13 mouse cellular contexts compared by ENCODE assay signal in the genomic region with DNA sequence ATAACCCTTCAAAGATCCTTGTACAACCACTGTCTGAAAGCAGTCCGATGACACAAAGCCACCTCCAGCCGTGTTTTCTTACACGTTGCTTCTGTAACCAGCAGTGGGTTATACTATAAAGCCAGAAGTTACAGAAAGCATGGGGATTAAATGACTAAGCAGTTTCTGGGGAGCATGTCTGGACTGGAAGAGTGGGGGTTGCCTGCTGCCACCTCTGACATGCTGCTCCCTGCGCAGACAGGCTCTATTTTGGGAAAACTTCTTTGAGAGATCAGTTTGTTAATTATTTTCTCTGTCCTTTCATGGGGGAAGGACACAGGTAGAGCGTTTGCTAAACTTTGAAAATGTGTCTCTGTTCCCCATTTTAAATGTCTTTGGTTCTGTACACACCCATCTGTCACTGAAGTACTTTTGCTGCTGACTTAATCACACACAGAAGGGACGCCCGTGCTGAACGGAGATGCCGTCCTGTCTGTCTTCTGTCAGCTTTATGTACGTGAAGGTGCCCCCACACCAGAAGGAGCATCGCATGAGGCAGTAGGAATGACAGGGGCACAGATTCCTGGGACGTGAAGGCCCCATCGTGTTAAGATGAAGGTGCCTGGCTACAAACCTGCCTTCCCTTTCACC. TPM values are rescaled to one million over a fixed set of nuclear protein-coding genes. Genes with fewer than 3 reads are reported as not detected.
A peak's percentile ranks its signal among the peaks of the same experiment; 100 is the strongest.
DNase-seq lines count a peak whose midpoint lies in the region; ATAC-seq and TF ChIP-seq lines count a peak whose summit lies in the region.
"Had no signal": no experiment of that assay in that cellular context is flagged by ENCODE, and none has a peak within 500 bp of the region (broad histone marks: within the 10 kb centered on the region; RNA-seq: fewer than 3 reads in every experiment).

No protein-coding gene starts in this region.

- peaks cover 10% of the 10 kb centered on the region for H3K36me3 ChIP-seq in limb, embryonic 12.5 days
- peaks cover 21% of the 10 kb centered on the region for H3K36me3 ChIP-seq in limb, embryonic 10.5 days
- peaks cover 6% of the 10 kb centered on the region; the same call in 1 of the 2 replicates for H3K36me3 ChIP-seq in kidney, embryonic 16.5 days (ENCODE audit: insufficient read depth, low read length)
- H3K36me3 ChIP-seq in neural tube, embryonic 15.5 days = peaks cover 14% of the 10 kb centered on the region

- no peak for DNase-seq in limb, embryonic 10.5 days (ENCODE audit: low spot score)
- DNase-seq in left cerebral cortex, postnatal 4 days = no peak
- DNase-seq in yolk sac, embryonic 10.5 days (ENCODE audit: low spot score) = no peak
- DNase-seq: cerebellum, adult 11-12 months; gastrocnemius, postnatal 25 days; thymus, adult 18-20 months had no signal

- WGBS in limb, embryonic 12.5 days = 53% methylated on average over 13 of the region's 13 CpGs
- WGBS in limb, embryonic 10.5 days = 76% methylated on average over 13 of the region's 13 CpGs
- WGBS in kidney, embryonic 16.5 days = 52% methylated on average over 13 of the region's 13 CpGs
- 71% methylated on average over 13 of the region's 13 CpGs for WGBS in neural tube, embryonic 15.5 days

- peaks cover 20% of the 10 kb centered on the region for H3K4me1 ChIP-seq in limb, embryonic 12.5 days (replicated peaks)
- no peaks in the 10 kb centered on the region for H3K4me1 ChIP-seq in limb, embryonic 10.5 days
- H3K4me1 ChIP-seq in embryonic fibroblast, embryonic 13.5 days (ENCODE audit: control insufficient read depth, insufficient read depth, low read length) = no peaks in the 10 kb centered on the region
- peaks cover 10% of the 10 kb centered on the region for H3K4me1 ChIP-seq in kidney, embryonic 16.5 days (ENCODE audit: insufficient read depth, low read length)
- no peaks in the 10 kb centered on the region for H3K4me1 ChIP-seq in neural tube, embryonic 15.5 days
- H3K4me1 ChIP-seq: neural tube, embryonic 13.5 days had no signal

- no peak overlapping the region; the same call in 1 of the 2 replicates for H3K4me2 ChIP-seq in limb, embryonic 12.5 days
- peak overlapping the region; percentile 16 for H3K4me2 ChIP-seq in kidney, embryonic 16.5 days (replicated peaks; ENCODE audit: low read depth, low read length)
- no peak overlapping the region for H3K4me2 ChIP-seq in neural tube, embryonic 15.5 days
- H3K4me2 ChIP-seq: neural tube, embryonic 13.5 days had no signal

- H3K9ac ChIP-seq in limb, embryonic 12.5 days (replicated peaks) = no peak overlapping the region
- H3K9ac ChIP-seq in kidney, embryonic 16.5 days (replicated peaks; ENCODE audit: low read length) = peak overlapping the region; percentile 35; the same call in 1 of the 2 replicates
- no peak overlapping the region for H3K9ac ChIP-seq in neural tube, embryonic 15.5 days (replicated peaks)
- H3K9ac ChIP-seq: neural tube, embryonic 13.5 days had no signal

- intact Hi-C loops in left cerebral cortex, postnatal 4 days (cut with DNase I) = no loop called here

- no peak for TF ChIP-seq POLR2A in embryonic fibroblast, embryonic 13.5 days (IDR thresholded peaks at IDR 0.05; ENCODE audit: low read depth, low read length)

- H3K27ac ChIP-seq in limb, embryonic 12.5 days = peak overlapping the region; percentile 37; the same call in 1 of the 2 replicates
- H3K27ac ChIP-seq in limb, embryonic 10.5 days = no peak overlapping the region
- peak overlapping the region; percentile 53 for H3K27ac ChIP-seq in embryonic fibroblast, embryonic 13.5 days (ENCODE audit: insufficient read depth, low read length)
- H3K27ac ChIP-seq in kidney, embryonic 16.5 days (ENCODE audit: low read length) = peak overlapping the region; percentile 80
- no peak overlapping the region for H3K27ac ChIP-seq in neural tube, embryonic 15.5 days (replicated peaks)
- H3K27ac ChIP-seq: neural tube, embryonic 13.5 days had no signal

- ATAC-seq in limb, embryonic 12.5 days (ENCODE audit: insufficient number of reproducible peaks, insufficient read depth, low FRiP score, low TSS enrichment, low read depth) = no peak
- ATAC-seq in kidney, embryonic 16.5 days (ENCODE audit: low FRiP score, low TSS enrichment) = no peak
- peak; percentile 76 for ATAC-seq in megakaryocyte-erythroid progenitor cell, adult 5-6 weeks (replicated peaks; ENCODE audit: low FRiP score, low TSS enrichment, poor library complexity, severe bottlenecking)
- no peak for ATAC-seq in neural tube, embryonic 15.5 days (ENCODE audit: low FRiP score)
- ATAC-seq: Patski had no signal

- TF ChIP-seq CTCF in embryonic fibroblast, embryonic 13.5 days (IDR thresholded peaks at IDR 0.05; ENCODE audit: borderline replicate concordance, insufficient read depth, low read length) = no peak

- H3K9me3 ChIP-seq in limb, embryonic 12.5 days = no peaks in the 10 kb centered on the region
- H3K9me3 ChIP-seq in limb, embryonic 10.5 days (replicated peaks) = no peaks in the 10 kb centered on the region
- H3K9me3 ChIP-seq in kidney, embryonic 16.5 days (ENCODE audit: low read length) = no peaks in the 10 kb centered on the region; the same call in 1 of the 2 replicates
- H3K9me3 ChIP-seq in neural tube, embryonic 15.5 days (replicated peaks) = no peaks in the 10 kb centered on the region

- no peaks in the 10 kb centered on the region for H3K27me3 ChIP-seq in limb, embryonic 12.5 days
- H3K27me3 ChIP-seq in limb, embryonic 10.5 days (ENCODE audit: low read depth, poor library complexity, severe bottlenecking) = no peaks in the 10 kb centered on the region
- no peaks in the 10 kb centered on the region for H3K27me3 ChIP-seq in kidney, embryonic 16.5 days (ENCODE audit: insufficient read depth, low read length)
- no peaks in the 10 kb centered on the region for H3K27me3 ChIP-seq in neural tube, embryonic 15.5 days (replicated peaks)
- H3K27me3 ChIP-seq: neural tube, embryonic 13.5 days; Patski had no signal

- H3K4me3 ChIP-seq in limb, embryonic 12.5 days (replicated peaks) = no peak overlapping the region
- H3K4me3 ChIP-seq in limb, embryonic 10.5 days = no peak overlapping the region
- H3K4me3 ChIP-seq in embryonic fibroblast, embryonic 13.5 days (ENCODE audit: insufficient read depth, low read length) = no peak overlapping the region
- no peak overlapping the region for H3K4me3 ChIP-seq in kidney, embryonic 16.5 days (ENCODE audit: low read length)
- H3K4me3 ChIP-seq in neural tube, embryonic 15.5 days (replicated peaks) = no peak overlapping the region
- H3K4me3 ChIP-seq: neural tube, embryonic 13.5 days had no signal

RNA-seq across cellular contexts. Expression of a gene that starts 11.2 kb away (rescaled TPM):
- 19.6 and 21.2 TPM in 2 replicates for polyA plus RNA-seq in limb, embryonic 12.5 days (2016; fragmentation: Nextera tagmentation; extraction: Ambion mirVana)
- polyA plus RNA-seq in limb, embryonic 10.5 days (2016; fragmentation: Nextera tagmentation; extraction: Ambion mirVana) = 11.1 and 14.3 TPM in 2 replicates
- 85.7 and 96.4 TPM in 2 replicates for polyA plus RNA-seq in embryonic fibroblast, embryonic 13.5 days (2011; ENCODE audit: insufficient read length, low read depth, missing spikeins)
- 36.7 and 39.6 TPM in 2 replicates for polyA plus RNA-seq in kidney, embryonic 16.5 days (2015; fragmentation: Nextera tagmentation; extraction: Ambion mirVana)
- 45.2 and 63.7 TPM in 2 replicates for total RNA-seq in megakaryocyte-erythroid progenitor cell, adult 5-6 weeks (2014; fragmentation: Nextera tagmentation)
- 42.5 and 95.1 TPM in 2 replicates for total RNA-seq in megakaryocyte-erythroid progenitor cell, adult 5-6 weeks (2017)
- 100 to 1,000 TPM; 426 to 438 TPM for total RNA-seq in left cerebral cortex, postnatal 4 days (2021)
- 96.4 and 108 TPM in 2 replicates for polyA plus RNA-seq in neural tube, embryonic 15.5 days (2015; fragmentation: Nextera tagmentation; extraction: Ambion mirVana)

Comparison
In these comparisons a context has a peak if more than half of its experiments do, and no peak if none do; other contexts are left out.
1. H3K27ac ChIP-seq: peak in limb, embryonic 12.5 days (single experiment), embryonic fibroblast, embryonic 13.5 days (single experiment) and kidney, embryonic 16.5 days (single experiment); none in limb, embryonic 10.5 days (single experiment) and neural tube, embryonic 15.5 days (single experiment).